Mouse (Mus musculus): ENCODE measurements around the gene Frs3. TPM values are rescaled to one million over a fixed set of nuclear protein-coding genes. Genes with fewer than 3 reads are reported as not detected.
"Not testable (repeated sequence)": the region's sequence is repeated elsewhere in the genome, so short reads cannot be mapped to it uniquely, and the experiment has no call there.

The Frs3 gene
- 5.1 TPM in 2 replicates for polyA plus RNA-seq (2015; fragmentation: Nextera tagmentation; extraction: Ambion mirVana)

GRCm38 (mm10) chr17:47688608-47689575 is at the start of gene Frs3:
Gene Frs3 (plus strand): TSS chr17:47689030.
- no peaks in the 10 kb centered on the region for H3K9me3 ChIP-seq (ENCODE audit: control insufficient read depth, low read length)
- H3K27me3 ChIP-seq (ENCODE audit: control insufficient read depth, insufficient read depth, low read depth, low read length): no peaks in the 10 kb centered on the region
- peak within 1 kb of the TSS; percentile 81 for H3K27ac ChIP-seq (ENCODE audit: low read length)
- H3K4me1 ChIP-seq (replicated peaks; ENCODE audit: control insufficient read depth, insufficient read depth, low read length): peaks cover 16% of the 10 kb centered on the region
- peak within 1 kb of the TSS; percentile 82 for H3K9ac ChIP-seq (ENCODE audit: low read length)
- 1% methylated on average over 56 of the region's 58 CpGs for WGBS
- H3K4me3 ChIP-seq (ENCODE audit: low read length): peak within 1 kb of the TSS; percentile 77
- peak within 1 kb of the TSS; percentile 68 for H3K4me2 ChIP-seq (ENCODE audit: low read depth, low read length)
- peak; percentile 82 for ATAC-seq (ENCODE audit: low read depth)
- H3K36me3 ChIP-seq (ENCODE audit: control insufficient read depth, insufficient read depth, low read length): peaks cover 5% of the 10 kb centered on the region

- no peaks in the 10 kb centered on the region for H3K4me1 ChIP-seq (replicated peaks; ENCODE audit: control insufficient read depth, insufficient read depth, low read length)
- no peaks in the 10 kb centered on the region for H3K36me3 ChIP-seq (ENCODE audit: control insufficient read depth, insufficient read depth, low read length)
- 72% methylated on average over 2 of the region's 2 CpGs for WGBS
- no peak overlapping the region for H3K4me2 ChIP-seq (ENCODE audit: low read depth, low read length)
- H3K27me3 ChIP-seq (ENCODE audit: control insufficient read depth, insufficient read depth, low read depth, low read length): no peaks in the 10 kb centered on the region
- no peak for ATAC-seq (ENCODE audit: low read depth)
- no peaks in the 10 kb centered on the region for H3K9me3 ChIP-seq (ENCODE audit: control insufficient read depth, low read length)
- H3K4me3 ChIP-seq (ENCODE audit: low read length): no peak overlapping the region
- no peak overlapping the region for H3K9ac ChIP-seq (ENCODE audit: low read length)
- H3K27ac ChIP-seq (ENCODE audit: low read length): no peak overlapping the region
Measured at GRCm38 (mm10) chr17:47642992-47643391, 45.8 kb upstream of the Frs3 start.

- no peak for ATAC-seq (ENCODE audit: low read depth)
- Histone ChIP-seq H3K4me3 (ENCODE audit: low read length) (no peak overlapping the region), H3K4me1 (replicated peaks; ENCODE audit: control insufficient read depth, insufficient read depth, low read length) (no peaks in the 10 kb centered on the region), H3K4me2 (ENCODE audit: low read depth, low read length) (no peak overlapping the region), H3K27ac (ENCODE audit: low read length) (no peak overlapping the region), H3K27me3 (ENCODE audit: control insufficient read depth, insufficient read depth, low read depth, low read length) (no peaks in the 10 kb centered on the region), H3K36me3 (ENCODE audit: control insufficient read depth, insufficient read depth, low read length) (no peaks in the 10 kb centered on the region), H3K9ac (ENCODE audit: low read length) (no peak overlapping the region), H3K9me3 (ENCODE audit: control insufficient read depth, low read length) (no peaks in the 10 kb centered on the region)
- WGBS: 67% methylated on average over 1 of the region's 1 CpGs
Measured at GRCm38 (mm10) chr17:47646683-47647082, 42.1 kb upstream of the Frs3 start.

GRCm38 (mm10) chr17:47648966-47649365 is 39.9 kb upstream of the Frs3 start:
- H3K36me3 ChIP-seq (ENCODE audit: control insufficient read depth, insufficient read depth, low read length): no peaks in the 10 kb centered on the region
- no peak overlapping the region for H3K9ac ChIP-seq (ENCODE audit: low read length)
- H3K9me3 ChIP-seq (ENCODE audit: control insufficient read depth, low read length): no peaks in the 10 kb centered on the region
- no peak overlapping the region for H3K4me3 ChIP-seq (ENCODE audit: low read length)
- ATAC-seq (ENCODE audit: low read depth): no peak
- H3K27me3 ChIP-seq (ENCODE audit: control insufficient read depth, insufficient read depth, low read depth, low read length): no peaks in the 10 kb centered on the region
- H3K4me2 ChIP-seq (ENCODE audit: low read depth, low read length): no peak overlapping the region
- no peak overlapping the region for H3K27ac ChIP-seq (ENCODE audit: low read length)
- no peaks in the 10 kb centered on the region for H3K4me1 ChIP-seq (replicated peaks; ENCODE audit: control insufficient read depth, insufficient read depth, low read length)
- 49% methylated on average over 4 of the region's 4 CpGs for WGBS

GRCm38 (mm10) chr17:47651953-47652352 is 36.9 kb upstream of the Frs3 start:
- Histone ChIP-seq H3K27me3 (ENCODE audit: control insufficient read depth, insufficient read depth, low read depth, low read length) (no peaks in the 10 kb centered on the region), H3K27ac (ENCODE audit: low read length) (no peak overlapping the region), H3K9me3 (ENCODE audit: control insufficient read depth, low read length) (no peaks in the 10 kb centered on the region), H3K4me3 (ENCODE audit: low read length) (no peak overlapping the region), H3K36me3 (ENCODE audit: control insufficient read depth, insufficient read depth, low read length) (no peaks in the 10 kb centered on the region), H3K4me2 (ENCODE audit: low read depth, low read length) (no peak overlapping the region), H3K4me1 (replicated peaks; ENCODE audit: control insufficient read depth, insufficient read depth, low read length) (no peaks in the 10 kb centered on the region), H3K9ac (ENCODE audit: low read length) (no peak overlapping the region)
- 81% methylated on average over 2 of the region's 2 CpGs for WGBS
- no peak for ATAC-seq (ENCODE audit: low read depth)

- not testable (repeated sequence) for H3K36me3 ChIP-seq (ENCODE audit: control insufficient read depth, insufficient read depth, low read length); H3K27ac ChIP-seq (ENCODE audit: low read length); H3K9me3 ChIP-seq (ENCODE audit: control insufficient read depth, low read length); H3K4me2 ChIP-seq (ENCODE audit: low read depth, low read length); H3K4me3 ChIP-seq (ENCODE audit: low read length); ATAC-seq (ENCODE audit: low read depth); H3K9ac ChIP-seq (ENCODE audit: low read length); H3K4me1 ChIP-seq (replicated peaks; ENCODE audit: control insufficient read depth, insufficient read depth, low read length); H3K27me3 ChIP-seq (ENCODE audit: control insufficient read depth, insufficient read depth, low read depth, low read length)
- WGBS: 93% methylated on average over 8 of the region's 8 CpGs
Measured at GRCm38 (mm10) chr17:47654346-47654745, 34.5 kb upstream of the Frs3 start.

GRCm38 (mm10) chr17:47655697-47656096 is 33.1 kb upstream of the Frs3 start:
- 67% methylated on average over 5 of the region's 5 CpGs for WGBS
- Histone ChIP-seq H3K9ac (ENCODE audit: low read length) (no peak overlapping the region), H3K27me3 (ENCODE audit: control insufficient read depth, insufficient read depth, low read depth, low read length) (no peaks in the 10 kb centered on the region), H3K27ac (ENCODE audit: low read length) (no peak overlapping the region), H3K4me1 (replicated peaks; ENCODE audit: control insufficient read depth, insufficient read depth, low read length) (no peaks in the 10 kb centered on the region), H3K9me3 (ENCODE audit: control insufficient read depth, low read length) (no peaks in the 10 kb centered on the region), H3K4me2 (ENCODE audit: low read depth, low read length) (no peak overlapping the region), H3K36me3 (ENCODE audit: control insufficient read depth, insufficient read depth, low read length) (no peaks in the 10 kb centered on the region), H3K4me3 (ENCODE audit: low read length) (no peak overlapping the region)
- ATAC-seq (ENCODE audit: low read depth): no peak

- 90% methylated on average over 4 of the region's 4 CpGs for WGBS
- no peaks in the 10 kb centered on the region for H3K4me1 ChIP-seq (replicated peaks; ENCODE audit: control insufficient read depth, insufficient read depth, low read length)
- no peak overlapping the region for H3K4me2 ChIP-seq (ENCODE audit: low read depth, low read length)
- ATAC-seq (ENCODE audit: low read depth): no peak
- H3K9me3 ChIP-seq (ENCODE audit: control insufficient read depth, low read length): no peaks in the 10 kb centered on the region
- H3K4me3 ChIP-seq (ENCODE audit: low read length): no peak overlapping the region
- no peaks in the 10 kb centered on the region for H3K27me3 ChIP-seq (ENCODE audit: control insufficient read depth, insufficient read depth, low read depth, low read length)
- H3K9ac ChIP-seq (ENCODE audit: low read length): no peak overlapping the region
- H3K27ac ChIP-seq (ENCODE audit: low read length): no peak overlapping the region
- no peaks in the 10 kb centered on the region for H3K36me3 ChIP-seq (ENCODE audit: control insufficient read depth, insufficient read depth, low read length)
Measured at GRCm38 (mm10) chr17:47657901-47658300, 30.9 kb upstream of the Frs3 start.

GRCm38 (mm10) chr17:47658741-47659243 is 30.0 kb upstream of the Frs3 start:
- Histone ChIP-seq H3K27me3 (ENCODE audit: control insufficient read depth, insufficient read depth, low read depth, low read length) (no peaks in the 10 kb centered on the region), H3K36me3 (ENCODE audit: control insufficient read depth, insufficient read depth, low read length) (no peaks in the 10 kb centered on the region), H3K9ac (ENCODE audit: low read length) (no peak overlapping the region), H3K4me3 (ENCODE audit: low read length) (no peak overlapping the region), H3K4me1 (replicated peaks; ENCODE audit: control insufficient read depth, insufficient read depth, low read length) (no peaks in the 10 kb centered on the region), H3K27ac (ENCODE audit: low read length) (no peak overlapping the region), H3K9me3 (ENCODE audit: control insufficient read depth, low read length) (no peaks in the 10 kb centered on the region), H3K4me2 (ENCODE audit: low read depth, low read length) (no peak overlapping the region)
- no peak for ATAC-seq (ENCODE audit: low read depth)
- WGBS: 67% methylated on average over 3 of the region's 3 CpGs
